Mouse (Mus musculus): ENCODE data around the gene Arf5. TPM values are rescaled to one million over a fixed set of nuclear protein-coding genes. Genes with fewer than 3 reads are reported as not detected.
A peak's percentile ranks its signal among the peaks of the same experiment; 100 is the strongest.

Gene Arf5
- polyA plus RNA-seq, 1 experiment from 2014 or later = 420 TPM

GRCm38 (mm10) chr6:28447937-28448336 lies 24.6 kb downstream of the Arf5 start:
- H3K4me2 ChIP-seq (ENCODE audit: low read length) = no peak overlapping the region
- DNase-seq (ENCODE audit: low spot score) (peak; percentile 6), ATAC-seq (no peak)
- no peaks in the 10 kb centered on the region for H3K36me3 ChIP-seq (ENCODE audit: control insufficient read depth, insufficient read depth, low read length)
- no peak overlapping the region for H3K9ac ChIP-seq (ENCODE audit: low read length)
- H3K27me3 ChIP-seq (replicated peaks; ENCODE audit: control insufficient read depth, insufficient read depth, low read length) = peaks cover 15% of the 10 kb centered on the region
- no peak overlapping the region for H3K27ac ChIP-seq (ENCODE audit: low read depth, low read length)
- no peak overlapping the region for H3K4me3 ChIP-seq (ENCODE audit: low read depth, low read length)
- WGBS = 66% methylated on average over 7 of the region's 7 CpGs
- peaks cover 2% of the 10 kb centered on the region; the same call in 1 of the 2 replicates for H3K4me1 ChIP-seq (ENCODE audit: control insufficient read depth, insufficient read depth, low read length)
- H3K9me3 ChIP-seq (replicated peaks; ENCODE audit: control insufficient read depth, low read length) = no peaks in the 10 kb centered on the region

GRCm38 (mm10) chr6:28449253-28449652 lies 25.9 kb downstream of the Arf5 start, which contains the start of gene Pax4:
Pax4 (minus strand) TSS chr6:28449353.
- Histone ChIP-seq H3K4me3 (ENCODE audit: low read depth, low read length) (no peak within 1 kb of the TSS), H3K4me1 (ENCODE audit: control insufficient read depth, insufficient read depth, low read length) (peaks cover 2% of the 10 kb centered on the region; the same call in 1 of the 2 replicates), H3K9me3 (replicated peaks; ENCODE audit: control insufficient read depth, low read length) (no peaks in the 10 kb centered on the region), H3K27ac (ENCODE audit: low read depth, low read length) (no peak within 1 kb of the TSS), H3K4me2 (ENCODE audit: low read length) (no peak within 1 kb of the TSS), H3K9ac (ENCODE audit: low read length) (no peak within 1 kb of the TSS), H3K36me3 (ENCODE audit: control insufficient read depth, insufficient read depth, low read length) (no peaks in the 10 kb centered on the region), H3K27me3 (replicated peaks; ENCODE audit: control insufficient read depth, insufficient read depth, low read length) (peaks cover 15% of the 10 kb centered on the region)
- no peak for DNase-seq (ENCODE audit: low spot score)
- ATAC-seq = no peak
- WGBS = 75% methylated on average over 2 of the region's 2 CpGs

GRCm38 (mm10) chr6:28450481-28450880 lies 27.1 kb downstream of the Arf5 start:
- Histone ChIP-seq H3K27me3 (replicated peaks; ENCODE audit: control insufficient read depth, insufficient read depth, low read length) (peaks cover 15% of the 10 kb centered on the region), H3K4me2 (ENCODE audit: low read length) (no peak overlapping the region), H3K9ac (ENCODE audit: low read length) (no peak overlapping the region), H3K4me1 (ENCODE audit: control insufficient read depth, insufficient read depth, low read length) (peaks cover 2% of the 10 kb centered on the region; the same call in 1 of the 2 replicates), H3K27ac (ENCODE audit: low read depth, low read length) (no peak overlapping the region), H3K36me3 (ENCODE audit: control insufficient read depth, insufficient read depth, low read length) (no peaks in the 10 kb centered on the region), H3K4me3 (ENCODE audit: low read depth, low read length) (no peak overlapping the region), H3K9me3 (replicated peaks; ENCODE audit: control insufficient read depth, low read length) (no peaks in the 10 kb centered on the region)
- DNase-seq (ENCODE audit: low spot score) (no peak), ATAC-seq (peak; percentile 20; the same call in 1 of the 2 replicates)
- WGBS = 14% methylated on average over 5 of the region's 5 CpGs

GRCm38 (mm10) chr6:28450977-28451376 lies 27.6 kb downstream of the Arf5 start:
- H3K36me3 ChIP-seq (ENCODE audit: control insufficient read depth, insufficient read depth, low read length) = no peaks in the 10 kb centered on the region
- H3K27ac ChIP-seq (ENCODE audit: low read depth, low read length) = no peak overlapping the region
- peaks cover 2% of the 10 kb centered on the region; the same call in 1 of the 2 replicates for H3K4me1 ChIP-seq (ENCODE audit: control insufficient read depth, insufficient read depth, low read length)
- no peak overlapping the region for H3K9ac ChIP-seq (ENCODE audit: low read length)
- 3% methylated on average over 12 of the region's 12 CpGs for WGBS
- H3K4me3 ChIP-seq (ENCODE audit: low read depth, low read length) = no peak overlapping the region
- peak; percentile 60; the same call in 1 of the 2 replicates for ATAC-seq
- H3K9me3 ChIP-seq (replicated peaks; ENCODE audit: control insufficient read depth, low read length) = no peaks in the 10 kb centered on the region
- peaks cover 15% of the 10 kb centered on the region for H3K27me3 ChIP-seq (replicated peaks; ENCODE audit: control insufficient read depth, insufficient read depth, low read length)
- H3K4me2 ChIP-seq (ENCODE audit: low read length) = no peak overlapping the region
- DNase-seq (ENCODE audit: low spot score) = peak; percentile 33

GRCm38 (mm10) chr6:28459221-28459668 lies 35.9 kb downstream of the Arf5 start:
- H3K4me3 ChIP-seq (ENCODE audit: low read depth, low read length) = no peak overlapping the region
- ATAC-seq (no peak), DNase-seq (ENCODE audit: low spot score) (no peak)
- H3K36me3 ChIP-seq (ENCODE audit: control insufficient read depth, insufficient read depth, low read length) = no peaks in the 10 kb centered on the region
- H3K27ac ChIP-seq (ENCODE audit: low read depth, low read length) = no peak overlapping the region
- no peak overlapping the region for H3K4me2 ChIP-seq (ENCODE audit: low read length)
- no peaks in the 10 kb centered on the region for H3K9me3 ChIP-seq (replicated peaks; ENCODE audit: control insufficient read depth, low read length)
- no peaks in the 10 kb centered on the region for H3K4me1 ChIP-seq (ENCODE audit: control insufficient read depth, insufficient read depth, low read length)
- no peaks in the 10 kb centered on the region for H3K27me3 ChIP-seq (replicated peaks; ENCODE audit: control insufficient read depth, insufficient read depth, low read length)
- no peak overlapping the region for H3K9ac ChIP-seq (ENCODE audit: low read length)

GRCm38 (mm10) chr6:28460534-28460933 lies 37.2 kb downstream of the Arf5 start:
- H3K9ac ChIP-seq (ENCODE audit: low read length) = no peak overlapping the region
- no peak overlapping the region for H3K4me3 ChIP-seq (ENCODE audit: low read depth, low read length)
- no peaks in the 10 kb centered on the region for H3K4me1 ChIP-seq (ENCODE audit: control insufficient read depth, insufficient read depth, low read length)
- no peaks in the 10 kb centered on the region for H3K27me3 ChIP-seq (replicated peaks; ENCODE audit: control insufficient read depth, insufficient read depth, low read length)
- 13% methylated on average over 5 of the region's 5 CpGs for WGBS
- no peaks in the 10 kb centered on the region for H3K36me3 ChIP-seq (ENCODE audit: control insufficient read depth, insufficient read depth, low read length)
- H3K27ac ChIP-seq (ENCODE audit: low read depth, low read length) = no peak overlapping the region
- no peaks in the 10 kb centered on the region for H3K9me3 ChIP-seq (replicated peaks; ENCODE audit: control insufficient read depth, low read length)
- no peak overlapping the region for H3K4me2 ChIP-seq (ENCODE audit: low read length)
- ATAC-seq (no peak), DNase-seq (ENCODE audit: low spot score) (peak; percentile 40)

GRCm38 (mm10) chr6:28464630-28465029 lies 41.3 kb downstream of the Arf5 start:
- Histone ChIP-seq H3K4me2 (ENCODE audit: low read length) (no peak overlapping the region), H3K9me3 (replicated peaks; ENCODE audit: control insufficient read depth, low read length) (no peaks in the 10 kb centered on the region), H3K36me3 (ENCODE audit: control insufficient read depth, insufficient read depth, low read length) (no peaks in the 10 kb centered on the region), H3K27ac (ENCODE audit: low read depth, low read length) (no peak overlapping the region), H3K4me1 (ENCODE audit: control insufficient read depth, insufficient read depth, low read length) (no peaks in the 10 kb centered on the region), H3K27me3 (replicated peaks; ENCODE audit: control insufficient read depth, insufficient read depth, low read length) (no peaks in the 10 kb centered on the region), H3K9ac (ENCODE audit: low read length) (no peak overlapping the region), H3K4me3 (ENCODE audit: low read depth, low read length) (no peak overlapping the region)
- no peak for ATAC-seq
- DNase-seq (ENCODE audit: low spot score) = no peak
- 67% methylated on average over 6 of the region's 6 CpGs for WGBS

- Histone ChIP-seq H3K27me3 (replicated peaks; ENCODE audit: control insufficient read depth, insufficient read depth, low read length) (no peaks in the 10 kb centered on the region), H3K4me3 (ENCODE audit: low read depth, low read length) (no peak overlapping the region), H3K4me2 (ENCODE audit: low read length) (no peak overlapping the region), H3K9ac (ENCODE audit: low read length) (no peak overlapping the region), H3K36me3 (ENCODE audit: control insufficient read depth, insufficient read depth, low read length) (no peaks in the 10 kb centered on the region), H3K4me1 (ENCODE audit: control insufficient read depth, insufficient read depth, low read length) (no peaks in the 10 kb centered on the region), H3K27ac (ENCODE audit: low read depth, low read length) (no peak overlapping the region), H3K9me3 (replicated peaks; ENCODE audit: control insufficient read depth, low read length) (no peaks in the 10 kb centered on the region)
- ATAC-seq (no peak), DNase-seq (ENCODE audit: low spot score) (no peak)
- 83% methylated on average over 4 of the region's 4 CpGs for WGBS
These were observed 46.8 kb downstream of the Arf5 start for GRCm38 (mm10) chr6:28470017-28470602.

GRCm38 (mm10) chr6:28470621-28471020 lies 47.3 kb downstream of the Arf5 start:
- ATAC-seq = no peak
- no peak for DNase-seq (ENCODE audit: low spot score)
- Histone ChIP-seq H3K4me1 (ENCODE audit: control insufficient read depth, insufficient read depth, low read length) (no peaks in the 10 kb centered on the region), H3K9me3 (replicated peaks; ENCODE audit: control insufficient read depth, low read length) (no peaks in the 10 kb centered on the region), H3K4me3 (ENCODE audit: low read depth, low read length) (no peak overlapping the region), H3K36me3 (ENCODE audit: control insufficient read depth, insufficient read depth, low read length) (no peaks in the 10 kb centered on the region), H3K4me2 (ENCODE audit: low read length) (no peak overlapping the region), H3K27ac (ENCODE audit: low read depth, low read length) (no peak overlapping the region), H3K27me3 (replicated peaks; ENCODE audit: control insufficient read depth, insufficient read depth, low read length) (no peaks in the 10 kb centered on the region), H3K9ac (ENCODE audit: low read length) (no peak overlapping the region)
- WGBS = 84% methylated on average over 5 of the region's 5 CpGs

Measured in forebrain, embryonic 14.5 days (tissue).